Mouse (Mus musculus): ENCODE data around the gene Saxo2. TPM values are rescaled to one million over a fixed set of nuclear protein-coding genes. Genes with fewer than 3 reads are reported as not detected.

Gene Saxo2
- total and polyA plus RNA-seq, 3 experiments, result 0.85 to 2.7 TPM; not detected in 1

GRCm38 (mm10) chr7:82649081-82649445 lies 735 bp upstream of the Saxo2 start:
- peak overlapping the region; percentile 77 for H3K9ac ChIP-seq (ENCODE audit: control insufficient read depth, low read depth, low read length, poor library complexity, severe bottlenecking)
- no peak for TF ChIP-seq MYB (IDR thresholded peaks at IDR 0.05; ENCODE audit: low read depth, low read length)
- no peak for TF ChIP-seq E2F4 (IDR thresholded peaks at IDR 0.05; ENCODE audit: borderline replicate concordance, low read depth, low read length)
- TF ChIP-seq ELF1 (IDR thresholded peaks at IDR 0.05; ENCODE audit: low read depth, low read length), result no peak
- 0 out of 2 replicates have a peak, but pooled peaks have one; percentile 1 for TF ChIP-seq TBP (IDR thresholded peaks at IDR 0.05; ENCODE audit: low read depth, low read length)
- TF ChIP-seq MAX (IDR thresholded peaks at IDR 0.05; ENCODE audit: low read length), result 0 out of 2 replicates have a peak, but pooled peaks have one; percentile 6
- no peak for TF ChIP-seq RCOR1 (IDR thresholded peaks at IDR 0.05; ENCODE audit: low read depth, low read length)
- TF ChIP-seq MXI1 (IDR thresholded peaks at IDR 0.05; ENCODE audit: low read depth, low read length), result no peak
- H3K4me3 ChIP-seq (ENCODE audit: control insufficient read depth in 1 of 2, insufficient read depth in 1 of 2, low read depth in 2 of 2, low read length in 2 of 2), result peak overlapping the region; percentile 86 to 94
- H3K36me3 ChIP-seq (ENCODE audit: control insufficient read depth in 1 of 2, insufficient read depth in 2 of 2, low read length in 2 of 2), result peaks cover 0 to 12% of the 10 kb centered on the region in 2 experiments; a peak in 3 of 4 replicates
- H3K27me3 ChIP-seq (ENCODE audit: control insufficient read depth in 1 of 2, insufficient read depth in 2 of 2, low read length in 2 of 2), result no peaks in the 10 kb centered on the region
- no peaks in the 10 kb centered on the region for H3K9me3 ChIP-seq (replicated peaks; ENCODE audit: insufficient read depth, low read length)
- peak; percentile 41 for DNase-seq (ENCODE audit: low read depth, low spot score)
- H3K79me2 ChIP-seq (ENCODE audit: control insufficient read depth, insufficient read depth, low read length, poor library complexity), result peaks cover 16% of the 10 kb centered on the region
- no peak overlapping the region for H3K27ac ChIP-seq (ENCODE audit: control insufficient read depth, low read depth, low read length)
- no peaks in the 10 kb centered on the region; a peak in 1 of 4 replicates for H3K4me1 ChIP-seq (ENCODE audit: control insufficient read depth in 1 of 2, insufficient read depth in 2 of 2, low read length in 2 of 2)

GRCm38 (mm10) chr7:82647909-82648308 lies 419 bp downstream of the Saxo2 start:
- Histone ChIP-seq H3K79me2 (ENCODE audit: control insufficient read depth, insufficient read depth, low read length, poor library complexity) (peaks cover 16% of the 10 kb centered on the region), H3K9ac (ENCODE audit: control insufficient read depth, low read depth, low read length, poor library complexity, severe bottlenecking) (peak overlapping the region; percentile 51), H3K4me1 (ENCODE audit: control insufficient read depth in 1 of 2, insufficient read depth in 2 of 2, low read length in 2 of 2) (no peaks in the 10 kb centered on the region; a peak in 1 of 4 replicates), H3K36me3 (ENCODE audit: control insufficient read depth in 1 of 2, insufficient read depth in 2 of 2, low read length in 2 of 2) (peaks cover 0 to 12% of the 10 kb centered on the region in 2 experiments; a peak in 3 of 4 replicates), H3K9me3 (replicated peaks; ENCODE audit: insufficient read depth, low read length) (no peaks in the 10 kb centered on the region), H3K4me3 (ENCODE audit: control insufficient read depth in 1 of 2, insufficient read depth in 1 of 2, low read depth in 2 of 2, low read length in 2 of 2) (peak overlapping the region; percentile 49 to 94), H3K27me3 (ENCODE audit: control insufficient read depth in 1 of 2, insufficient read depth in 2 of 2, low read length in 2 of 2) (no peaks in the 10 kb centered on the region), H3K27ac (ENCODE audit: control insufficient read depth, low read depth, low read length) (no peak overlapping the region)
- TF ChIP-seq TCF12 (IDR thresholded peaks at IDR 0.05; ENCODE audit: low read depth, low read length) (no peak), ELF1 (IDR thresholded peaks at IDR 0.05; ENCODE audit: low read depth, low read length) (no peak), ZNF384 (IDR thresholded peaks at IDR 0.05; ENCODE audit: low read depth, low read length) (no peak), POLR2AphosphoS5 (IDR thresholded peaks at IDR 0.05; ENCODE audit: borderline replicate concordance, low read depth, low read length) (no peak), ZC3H11A (IDR thresholded peaks at IDR 0.05; ENCODE audit: low read depth, low read length) (no peak)
- no peak for DNase-seq (ENCODE audit: low read depth, low spot score)

GRCm38 (mm10) chr7:82647183-82647582 lies 1.1 kb downstream of the Saxo2 start:
- Histone ChIP-seq H3K27me3 (ENCODE audit: control insufficient read depth in 1 of 2, insufficient read depth in 2 of 2, low read length in 2 of 2) (no peaks in the 10 kb centered on the region), H3K9ac (ENCODE audit: control insufficient read depth, low read depth, low read length, poor library complexity, severe bottlenecking) (no peak overlapping the region), H3K4me3 (ENCODE audit: control insufficient read depth in 1 of 2, insufficient read depth in 1 of 2, low read depth in 2 of 2, low read length in 2 of 2) (no peak overlapping the region), H3K27ac (ENCODE audit: control insufficient read depth, low read depth, low read length) (no peak overlapping the region), H3K9me3 (replicated peaks; ENCODE audit: insufficient read depth, low read length) (no peaks in the 10 kb centered on the region), H3K36me3 (ENCODE audit: control insufficient read depth in 1 of 2, insufficient read depth in 2 of 2, low read length in 2 of 2) (peaks cover 0 to 12% of the 10 kb centered on the region in 2 experiments; a peak in 3 of 4 replicates), H3K4me1 (ENCODE audit: control insufficient read depth in 1 of 2, insufficient read depth in 2 of 2, low read length in 2 of 2) (no peaks in the 10 kb centered on the region; a peak in 1 of 4 replicates), H3K79me2 (ENCODE audit: control insufficient read depth, insufficient read depth, low read length, poor library complexity) (peaks cover 16% of the 10 kb centered on the region)
- no peak for DNase-seq (ENCODE audit: low read depth, low spot score)
- TF ChIP-seq E2F4 (IDR thresholded peaks at IDR 0.05; ENCODE audit: borderline replicate concordance, low read depth, low read length) (no peak), USF1 (IDR thresholded peaks at IDR 0.05; ENCODE audit: low read depth, low read length) (no peak), TBP (IDR thresholded peaks at IDR 0.05; ENCODE audit: low read depth, low read length) (no peak), SIN3A (IDR thresholded peaks at IDR 0.05; ENCODE audit: low read length) (no peak), TAL1 (IDR thresholded peaks at IDR 0.05; ENCODE audit: low read length) (no peak), NELFE (IDR thresholded peaks at IDR 0.05; ENCODE audit: low read depth, low read length) (no peak), MYC (IDR thresholded peaks at IDR 0.05; ENCODE audit: low read depth, low read length) (no peak), CHD2 (IDR thresholded peaks at IDR 0.05; ENCODE audit: low read length) (no peak), NRF1 (IDR thresholded peaks at IDR 0.05; ENCODE audit: insufficient read depth, low read depth, low read length, poor library complexity, severe bottlenecking) (no peak)

Measured in MEL (cell line).